Mouse (Mus musculus) brain, embryonic 18.5 days (tissue): ENCODE data around the gene Slc6a20a.

Experiments
- DNase-seq: peaks from one replicate; pipeline ENCODE4 v3.0.0-alpha.2; 2012; ENCODE audit warnings: low read depth, low spot score

Slc6a20a gene

DNA sequence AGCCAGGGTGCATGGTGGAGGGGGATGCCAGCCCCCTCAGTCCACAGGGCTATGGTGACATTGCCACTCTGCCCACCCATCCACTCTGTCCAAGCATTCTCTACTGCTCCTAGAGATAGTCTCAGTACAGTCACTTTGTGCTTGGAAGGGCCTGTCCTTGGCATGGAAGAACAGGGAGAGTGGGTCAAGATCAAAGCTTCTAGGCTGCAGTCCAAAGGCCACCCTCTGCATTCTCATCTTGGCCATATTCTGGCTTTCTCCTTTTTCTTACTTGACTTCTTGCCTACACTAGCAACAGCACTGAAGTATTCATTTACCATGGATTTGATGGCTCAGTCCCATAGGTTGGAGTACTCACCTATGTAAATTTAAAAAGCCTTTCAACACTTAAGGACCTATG is 40.5 kb downstream of the Slc6a20a start:
- no peak for DNase-seq

DNA sequence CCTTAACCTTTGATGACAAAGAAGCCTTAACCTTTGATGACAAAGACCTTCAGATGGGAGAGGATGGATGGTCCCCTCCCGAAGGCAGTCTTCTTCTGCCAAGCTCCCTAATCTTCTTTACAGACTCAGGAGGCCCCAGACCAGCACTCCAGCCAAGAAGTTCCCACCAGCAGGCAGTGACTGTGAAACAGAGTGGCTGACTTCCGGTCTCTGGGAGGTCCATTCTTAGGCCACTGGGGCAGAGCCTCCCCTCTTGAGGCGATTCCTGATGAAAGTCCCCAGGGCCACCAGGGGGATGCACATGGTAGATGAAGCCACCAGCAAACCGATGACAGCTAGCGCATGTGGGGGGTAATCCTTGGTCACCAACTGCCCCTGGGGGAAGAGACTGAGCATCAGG is 41.9 kb downstream of the Slc6a20a start:
- no peak for DNase-seq

DNA sequence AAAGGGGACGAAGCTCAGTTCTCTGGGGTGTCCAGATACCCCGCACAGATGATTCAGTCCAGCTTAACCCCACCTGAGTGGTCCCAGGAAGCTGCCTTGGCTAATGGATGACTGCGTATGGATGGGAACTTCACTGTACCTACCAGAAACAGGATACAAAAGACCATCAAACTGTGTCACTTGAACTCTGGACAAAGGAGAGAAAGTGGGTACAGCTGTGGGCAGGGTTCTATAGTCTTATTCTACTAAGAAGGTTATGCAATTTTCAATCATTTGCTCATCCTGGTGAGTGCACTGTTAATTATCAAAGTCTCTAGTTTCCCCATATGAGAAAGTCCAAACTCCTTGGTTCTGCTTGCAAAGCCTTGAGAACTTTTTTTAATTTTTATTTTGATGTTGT is 45.7 kb downstream of the Slc6a20a start:
- no peak for DNase-seq

DNA sequence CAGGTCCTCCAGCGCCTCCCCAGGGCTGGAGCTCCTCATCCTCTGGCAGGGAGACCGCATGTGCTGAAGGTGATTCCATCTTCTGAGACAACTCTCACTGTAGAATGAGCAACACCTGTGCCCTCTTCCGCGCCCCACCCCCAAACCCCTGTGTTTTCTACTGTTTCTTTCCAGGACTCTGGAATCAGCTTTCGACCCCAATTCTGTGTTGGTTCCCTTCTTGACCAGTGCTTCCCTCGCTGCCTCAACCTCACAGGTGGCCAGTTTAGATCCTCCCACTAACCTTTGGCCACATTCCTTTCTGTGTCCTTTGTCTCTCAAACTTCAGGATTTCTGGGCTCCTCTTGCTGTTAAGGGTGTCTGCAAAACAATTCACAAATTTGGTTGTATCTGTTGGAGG is 46.4 kb downstream of the Slc6a20a start, which contains the start of gene Slc6a20b:
TSS of gene Slc6a20b (minus strand) at position 285 of the 400 bp plus-strand sequence.
- DNase-seq = no peak

DNA sequence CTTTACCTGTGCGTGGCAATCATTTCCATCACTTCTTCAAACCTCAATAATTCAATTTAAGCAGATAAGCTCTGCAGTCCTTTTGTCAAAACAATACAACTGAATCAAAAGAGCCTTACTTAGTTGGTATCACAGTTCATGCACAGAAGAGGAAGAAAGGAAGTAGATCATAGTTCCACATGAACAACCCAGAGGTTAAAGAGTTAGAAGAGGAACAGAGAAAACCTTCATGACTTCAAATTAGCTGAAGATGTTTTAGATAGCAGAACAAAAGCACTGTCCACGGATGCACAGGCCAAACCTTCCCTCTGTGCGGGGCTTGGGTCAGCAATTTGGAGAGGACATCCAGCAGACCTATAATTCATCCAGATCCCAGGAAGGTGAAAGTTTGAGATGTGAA is 47.0 kb downstream of the Slc6a20a start:
- DNase-seq = no peak

DNA sequence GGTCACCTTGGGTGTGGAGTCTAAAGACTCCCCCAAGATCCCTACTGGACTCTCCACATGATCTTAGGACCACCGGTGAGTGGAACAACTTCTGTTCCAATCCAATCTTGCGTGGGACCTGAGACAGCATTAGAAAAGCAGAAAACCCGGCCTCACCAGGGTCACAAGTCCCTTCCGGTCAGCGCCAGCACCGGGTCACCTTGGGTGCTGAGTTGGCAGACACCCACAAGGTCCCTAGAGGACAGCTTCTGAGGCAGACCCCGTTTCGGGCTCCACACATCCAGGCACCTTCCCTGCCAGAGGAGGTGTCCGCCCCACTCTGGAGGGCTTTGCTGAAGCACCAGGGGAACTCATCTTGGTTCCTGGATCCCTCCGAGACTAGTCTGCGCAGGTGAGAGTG is 52.9 kb downstream of the Slc6a20a start:
- no peak for DNase-seq

DNA sequence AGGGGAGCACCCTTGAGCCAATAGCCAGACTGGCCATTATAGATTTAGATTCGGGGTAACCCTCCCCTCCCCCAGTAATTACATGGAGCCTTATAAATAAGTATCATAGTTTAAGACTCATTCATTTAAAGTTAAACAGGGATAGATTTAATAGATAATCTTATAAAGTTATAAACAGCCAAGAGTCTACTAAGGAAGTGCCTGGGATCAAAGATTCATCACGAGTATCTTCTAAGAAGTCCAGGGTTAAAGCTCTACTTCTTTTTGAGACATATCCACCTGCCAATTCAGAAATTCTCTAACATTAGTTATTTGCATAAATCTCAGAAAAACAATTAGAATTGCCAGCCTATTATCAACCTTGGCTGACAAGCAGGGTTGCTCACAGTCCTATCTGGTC is 53.9 kb downstream of the Slc6a20a start:
- no peak for DNase-seq

DNA sequence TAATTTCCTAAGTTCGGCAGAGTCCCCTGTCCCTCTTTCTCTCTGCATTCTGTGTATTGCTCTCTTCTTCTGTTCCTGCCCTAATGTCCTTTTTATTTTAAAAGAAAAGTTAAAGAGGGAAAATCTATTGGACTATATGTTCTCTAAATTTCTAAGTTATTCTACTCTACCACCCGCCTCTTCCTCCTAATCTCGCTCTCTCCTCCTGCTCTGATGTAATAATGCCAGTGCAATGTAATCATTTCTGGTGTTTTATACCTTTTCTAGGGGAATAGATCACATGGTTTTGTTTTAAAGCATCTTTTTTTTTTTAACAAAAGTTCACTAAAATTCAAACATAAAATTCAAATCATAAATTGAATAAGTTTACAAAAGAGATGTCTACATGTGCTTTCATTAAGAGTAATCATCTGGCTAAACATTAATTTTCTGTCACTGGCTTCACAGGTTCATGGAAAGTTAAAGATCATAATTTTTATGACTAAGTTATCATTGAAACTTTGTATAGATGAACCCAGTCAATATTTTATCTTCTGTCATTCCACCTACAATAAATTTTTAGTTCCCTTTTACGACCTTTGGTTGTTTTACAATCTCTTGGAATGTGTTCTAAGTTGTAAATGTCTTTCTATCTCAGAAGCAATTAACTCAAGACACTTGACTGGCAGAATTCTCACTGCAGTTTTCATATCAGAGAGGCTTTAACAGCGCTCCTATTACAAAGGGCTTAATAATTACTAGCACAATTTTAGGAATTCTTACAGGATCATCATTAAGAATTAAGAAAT is 58.2 kb downstream of the Slc6a20a start:
- DNase-seq = no peak

DNA sequence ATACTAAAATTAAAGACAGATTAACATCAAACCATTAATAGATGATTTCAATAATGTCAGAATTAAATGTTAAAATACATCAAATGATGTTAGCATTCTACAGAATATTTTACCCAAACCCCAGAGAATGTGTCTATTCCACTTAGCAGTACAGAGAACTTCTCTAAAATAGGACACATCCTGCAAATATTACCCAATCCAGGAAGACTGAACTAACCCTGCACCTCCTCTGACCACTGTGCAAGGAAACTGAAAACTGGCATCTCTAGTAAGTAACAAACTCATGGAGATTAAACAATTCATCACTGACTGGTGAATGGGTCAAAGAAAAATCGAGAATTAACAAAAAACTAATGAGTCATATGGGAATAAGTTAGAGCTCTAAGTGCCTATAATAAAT is 77.2 kb downstream of the Slc6a20a start:
- DNase-seq = no peak

DNA sequence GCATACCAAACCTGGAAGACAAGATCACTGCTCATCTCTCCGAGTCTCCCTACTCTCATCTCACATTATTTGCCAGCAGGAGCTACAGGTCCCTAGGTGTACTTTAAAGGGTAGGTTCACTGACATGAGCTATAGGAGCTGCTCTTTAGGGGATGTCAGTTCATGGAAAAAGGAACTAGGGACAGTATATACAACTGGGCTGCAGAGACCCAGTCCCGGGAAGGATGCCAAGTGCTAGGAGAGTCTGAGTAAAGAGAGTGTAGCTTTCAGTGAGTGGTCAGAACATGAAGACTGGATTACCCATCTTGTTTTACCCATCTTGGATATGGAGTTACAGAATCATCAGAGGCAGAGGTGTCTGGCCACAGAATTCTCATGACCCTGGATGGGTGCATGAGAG is 81.3 kb downstream of the Slc6a20a start:
- DNase-seq = no peak

DNA sequence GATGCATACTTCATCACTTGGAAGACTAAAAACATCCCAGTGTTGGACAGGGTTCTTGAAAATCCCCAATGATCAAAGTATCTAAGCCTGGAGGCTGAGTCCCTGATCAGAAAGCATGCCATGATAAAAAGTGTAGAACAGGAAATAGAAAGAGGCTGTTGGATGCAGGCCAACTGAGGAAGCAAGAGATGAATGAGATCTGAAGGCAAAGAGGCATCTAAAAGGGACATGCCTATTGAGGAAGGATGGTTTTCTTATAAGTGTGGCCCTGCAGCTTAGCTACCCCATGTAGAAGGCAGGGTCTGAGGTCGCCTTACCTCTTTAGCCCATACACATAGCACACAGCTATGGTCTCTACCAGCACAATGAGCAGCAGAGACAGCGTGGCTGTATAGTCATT is 81.8 kb downstream of the Slc6a20a start:
- DNase-seq = no peak

DNA sequence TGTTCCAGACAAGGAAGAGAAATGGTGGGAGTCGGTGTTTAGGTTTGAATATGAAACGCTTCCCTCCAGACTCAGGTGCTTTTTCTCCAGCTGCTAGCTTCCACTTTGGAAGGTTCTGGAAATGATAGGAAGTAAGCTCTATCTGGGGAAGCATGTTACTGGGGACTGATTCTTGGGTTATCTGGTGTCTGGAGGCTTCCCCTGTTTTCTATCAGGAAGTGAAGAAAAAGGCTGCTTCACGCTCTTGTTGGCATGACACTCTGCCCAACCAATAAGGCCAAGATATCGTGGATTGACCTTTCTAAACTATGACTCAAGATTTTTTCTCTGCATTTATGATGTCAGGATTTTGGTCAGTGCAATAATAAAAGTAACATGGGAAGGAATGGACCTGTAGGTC is 83.5 kb downstream of the Slc6a20a start:
- no peak for DNase-seq

DNA sequence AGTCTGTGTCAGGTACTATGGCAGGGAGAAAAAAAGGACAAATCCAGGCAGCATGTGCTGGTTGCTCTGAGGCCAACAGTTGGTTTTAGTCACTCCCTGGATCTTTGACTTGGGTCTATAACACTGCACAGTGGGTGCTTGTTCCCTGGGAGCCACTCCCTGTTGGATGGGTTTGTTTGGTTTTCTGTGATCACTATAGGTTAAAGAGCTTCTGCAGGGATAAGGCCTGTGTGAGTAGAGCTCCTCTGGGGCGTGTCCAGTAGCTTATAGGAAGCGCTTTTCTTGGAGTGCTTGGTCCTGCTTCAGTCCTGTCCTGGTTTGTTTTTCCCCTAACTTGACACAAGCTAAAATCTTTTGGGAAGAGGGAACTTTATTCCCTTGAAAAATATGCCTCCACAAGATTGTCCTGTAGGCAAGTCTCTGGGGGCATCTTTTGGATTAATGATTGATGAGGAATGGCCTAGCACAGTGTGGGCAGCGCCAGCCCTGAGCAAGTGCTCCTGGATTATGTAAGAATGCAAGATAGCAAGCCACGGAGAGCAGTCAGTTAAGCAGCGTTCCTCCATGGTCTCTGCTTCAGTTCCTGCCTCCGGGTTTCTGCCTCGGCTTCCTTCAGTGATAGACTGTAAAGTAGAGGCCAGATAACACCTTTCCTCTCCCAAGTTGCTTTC is 89.3 kb downstream of the Slc6a20a start:
- no peak for DNase-seq
